Mouse (Mus musculus) CD4-positive naive resting alpha-beta T cell, adult 76 days (primary cell): ENCODE data around the gene Zbtb43. TPM values are rescaled to one million over a fixed set of nuclear protein-coding genes. Genes with fewer than 3 reads are reported as not detected.

Experiments
- total RNA-seq: library from RNA; stranded (reverse); gene quantifications from one replicate; pipeline ENCODE4 v1.2.4, GENCODE M21; 2023

Gene Zbtb43
- 30.9 TPM for total RNA-seq

DNA sequence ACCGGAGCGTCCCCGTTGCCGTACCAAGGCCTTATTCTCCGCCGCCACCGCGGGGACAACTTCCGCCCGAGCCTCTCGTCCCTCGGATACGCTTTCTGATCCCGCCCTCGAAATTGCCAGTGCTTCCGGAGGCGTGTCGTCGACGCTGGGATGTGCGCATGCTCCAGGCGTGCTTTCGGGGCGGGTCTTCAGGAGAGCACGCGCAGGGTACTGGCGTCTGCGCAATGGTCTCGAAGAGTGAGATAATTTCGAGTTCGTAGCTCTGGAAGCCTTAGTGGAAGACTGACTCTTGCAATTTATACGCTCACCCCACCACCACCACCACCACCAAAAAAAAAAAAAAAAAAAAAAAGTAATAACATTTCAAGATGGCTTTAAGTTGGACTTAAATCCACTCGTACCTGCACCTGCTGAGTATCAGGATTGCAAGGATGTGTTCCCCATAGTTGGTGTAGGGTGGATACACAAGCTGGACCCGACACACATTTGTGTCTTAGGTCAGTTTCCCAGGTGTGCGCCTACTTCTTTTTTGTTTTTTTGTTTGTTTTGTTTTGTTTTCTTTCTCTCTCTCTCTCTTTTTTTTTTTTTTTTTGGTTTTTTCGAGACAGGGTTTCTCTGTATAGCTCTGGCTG, at the start of gene Zbtb43:
Gene Zbtb43, minus strand, starts transcription at position 94 of the 632 bp plus-strand sequence.

DNA sequence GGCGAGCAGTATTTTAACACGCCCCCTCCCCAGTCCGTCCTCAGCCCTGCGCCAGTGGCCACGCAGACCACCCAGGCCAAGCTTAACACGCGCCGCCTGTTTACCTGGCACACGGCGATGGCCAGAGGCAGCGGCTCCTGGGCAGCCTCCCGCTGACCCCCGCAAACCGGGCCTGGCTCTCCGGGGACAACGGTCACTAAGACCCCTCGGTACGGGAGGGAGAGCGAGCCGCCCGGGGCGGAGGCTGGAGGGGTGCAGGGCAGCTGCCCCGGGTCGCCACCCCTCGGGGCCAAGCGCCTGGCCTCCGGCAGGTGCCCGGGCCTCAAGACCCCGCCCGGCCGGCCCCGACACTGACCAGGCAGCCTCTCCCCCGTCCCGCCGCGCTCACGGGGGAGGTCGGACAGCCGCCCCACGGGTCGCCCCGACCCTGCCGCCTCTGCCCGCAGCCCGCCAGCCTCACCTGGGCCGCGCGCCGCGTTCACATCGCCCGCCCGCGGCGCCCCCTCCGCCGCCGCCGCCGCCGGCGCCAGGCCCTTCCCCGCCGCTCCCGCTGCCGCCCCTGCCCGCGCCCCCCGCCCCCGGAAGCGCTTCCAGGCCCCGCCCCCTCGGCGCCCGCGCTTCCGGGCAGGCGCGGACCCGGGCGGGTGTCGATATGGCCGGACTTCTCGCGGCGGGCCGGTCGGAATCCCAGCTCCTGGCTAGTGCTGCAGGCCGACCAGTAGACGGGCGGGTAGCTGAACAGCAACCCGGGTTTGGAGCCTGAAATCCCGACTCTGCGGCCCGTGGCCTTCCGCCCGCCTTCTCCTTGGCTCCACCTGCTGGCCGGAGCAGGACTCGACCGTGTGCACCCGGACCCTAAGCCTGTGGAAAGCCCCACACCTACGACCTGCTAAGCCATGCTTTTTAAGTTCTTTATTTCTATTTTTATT, 37.3 kb downstream of the Zbtb43 start, which contains the start of gene Zbtb34:
Gene Zbtb34, minus strand, starts transcription at position 554 of the 929 bp plus-strand sequence.

Other genes with a start within 250 kb of the Zbtb43 start
- 16.4 TPM for gene Ralgps1, start 97.1 kb downstream of the Zbtb43 start, total RNA-seq
- gene Zbtb34, start 37.2 kb downstream of the Zbtb43 start, total RNA-seq, result 9.6 TPM
- gene Lmx1b, start 172.0 kb upstream of the Zbtb43 start, total RNA-seq, result not detected